Mouse (Mus musculus): ENCODE measurements around the gene Pxylp1. TPM values are rescaled to one million over a fixed set of nuclear protein-coding genes. Genes with fewer than 3 reads are reported as not detected.

Pxylp1 gene
- polyA plus RNA-seq, 1 experiment, result not detected

DNA sequence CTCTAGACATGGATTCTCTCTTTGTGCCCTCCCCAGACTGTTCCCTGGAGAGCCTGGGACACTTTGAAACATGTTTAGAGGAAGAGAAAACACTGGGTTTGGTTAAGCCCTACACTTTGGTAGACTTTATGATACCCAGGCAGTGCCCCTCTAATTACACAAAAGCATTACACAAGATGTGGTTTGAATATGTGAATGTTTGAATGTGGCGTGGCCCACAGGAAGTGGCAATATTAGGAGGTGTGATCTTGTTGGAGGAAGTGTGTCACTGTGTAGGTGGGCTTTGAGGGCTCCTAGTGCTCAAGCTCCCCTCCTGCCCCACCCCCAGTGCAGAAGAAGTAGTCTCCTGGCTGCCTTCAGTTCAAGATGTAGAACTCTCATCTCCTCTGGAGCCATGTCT lies 4.2 kb upstream of the Pxylp1 start:
- 94% methylated on average over 1 of the region's 1 CpGs for WGBS
- no peak overlapping the region for H3K27ac ChIP-seq (ENCODE audit: insufficient read depth, low read depth, low read length)
- H3K4me3 ChIP-seq (ENCODE audit: insufficient read depth, low read depth, low read length), result no peak overlapping the region
- TF ChIP-seq CTCF (IDR thresholded peaks at IDR 0.05; ENCODE audit: insufficient read depth, low read depth, low read length) (no peak), POLR2A (IDR thresholded peaks at IDR 0.05; ENCODE audit: insufficient read depth, low read depth, low read length) (no peak)
- H3K4me1 ChIP-seq (ENCODE audit: control insufficient read depth, insufficient read depth, low read length), result peaks cover 5% of the 10 kb centered on the region

DNA sequence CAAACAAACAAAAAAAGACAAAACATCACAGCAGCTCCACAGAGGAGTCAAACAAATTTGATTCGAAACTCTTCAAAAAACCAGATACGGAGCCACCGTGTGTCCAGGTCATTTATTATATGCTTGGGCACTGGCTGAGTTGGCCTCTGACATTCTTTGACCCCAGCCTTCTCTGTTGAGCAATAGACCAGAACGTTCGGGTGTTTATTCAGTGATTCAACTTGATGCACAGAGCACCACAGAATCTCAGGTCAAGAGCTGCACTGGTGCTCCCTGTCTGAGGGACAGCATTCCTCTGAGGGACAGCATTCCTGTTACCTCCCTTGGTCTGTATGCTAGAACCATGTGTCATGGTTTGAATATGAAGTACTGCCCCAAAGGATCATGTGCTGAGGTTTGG lies 1.1 kb upstream of the Pxylp1 start:
- no peak for TF ChIP-seq POLR2A (IDR thresholded peaks at IDR 0.05; ENCODE audit: insufficient read depth, low read depth, low read length)
- TF ChIP-seq CTCF (IDR thresholded peaks at IDR 0.05; ENCODE audit: insufficient read depth, low read depth, low read length), result no peak
- Histone ChIP-seq H3K4me3 (ENCODE audit: insufficient read depth, low read depth, low read length) (no peak overlapping the region), H3K27ac (ENCODE audit: insufficient read depth, low read depth, low read length) (no peak overlapping the region), H3K4me1 (ENCODE audit: control insufficient read depth, insufficient read depth, low read length) (peaks cover 10% of the 10 kb centered on the region)
- WGBS, result 92% methylated on average over 5 of the region's 5 CpGs

DNA sequence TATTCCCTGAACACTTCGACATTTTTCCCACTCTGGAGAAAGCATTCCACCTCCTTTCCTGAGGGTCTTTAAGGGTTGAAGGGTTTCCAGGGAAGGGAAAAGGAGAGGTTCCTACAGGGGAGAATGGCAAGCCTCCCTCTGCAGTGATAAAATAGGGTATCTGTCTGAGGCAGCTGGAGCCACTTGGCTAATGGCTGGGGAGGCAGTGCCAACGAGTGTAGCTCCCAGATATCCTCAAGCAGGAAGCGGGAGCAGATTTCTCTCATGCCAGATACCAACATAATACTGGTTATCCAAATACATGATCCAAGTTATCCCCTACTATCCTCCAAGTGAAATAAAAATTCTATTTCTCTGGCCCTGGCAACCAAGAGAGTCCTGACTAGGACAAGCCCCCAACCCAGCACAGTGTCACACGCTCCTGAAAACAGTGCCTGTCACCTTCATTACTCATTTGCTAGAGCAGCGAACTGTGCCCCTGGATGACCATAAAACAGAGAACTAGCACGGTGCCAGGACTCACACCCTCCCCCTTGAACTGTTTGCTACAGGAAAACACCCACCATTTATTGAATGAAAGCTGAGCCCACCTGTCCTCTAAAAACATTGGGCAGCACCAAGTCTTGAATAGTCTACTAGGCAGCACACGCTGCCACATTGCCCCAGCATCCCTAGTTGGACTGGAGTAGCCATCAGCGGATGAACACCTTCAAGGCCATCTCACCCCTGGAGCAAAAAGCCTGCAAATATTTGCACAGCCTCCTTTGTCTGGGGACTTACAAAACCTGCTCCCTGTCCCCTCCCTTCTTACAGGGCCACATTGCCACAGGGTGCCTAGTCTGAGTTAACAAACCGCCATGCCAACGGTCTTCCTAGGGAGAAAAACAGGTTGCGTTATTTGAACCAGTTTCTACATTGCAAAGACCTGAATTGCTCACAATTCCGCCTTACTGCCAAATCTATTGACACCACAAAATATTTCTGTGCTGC lies 833 bp downstream of the Pxylp1 start:
- H3K4me3 ChIP-seq (ENCODE audit: insufficient read depth, low read depth, low read length), result no peak overlapping the region
- TF ChIP-seq CTCF (IDR thresholded peaks at IDR 0.05; ENCODE audit: insufficient read depth, low read depth, low read length) (no peak), POLR2A (IDR thresholded peaks at IDR 0.05; ENCODE audit: insufficient read depth, low read depth, low read length) (no peak)
- H3K4me1 ChIP-seq (ENCODE audit: control insufficient read depth, insufficient read depth, low read length), result peaks cover 18% of the 10 kb centered on the region
- H3K27ac ChIP-seq (ENCODE audit: insufficient read depth, low read depth, low read length), result no peak overlapping the region
- 69% methylated on average over 12 of the region's 12 CpGs for WGBS

DNA sequence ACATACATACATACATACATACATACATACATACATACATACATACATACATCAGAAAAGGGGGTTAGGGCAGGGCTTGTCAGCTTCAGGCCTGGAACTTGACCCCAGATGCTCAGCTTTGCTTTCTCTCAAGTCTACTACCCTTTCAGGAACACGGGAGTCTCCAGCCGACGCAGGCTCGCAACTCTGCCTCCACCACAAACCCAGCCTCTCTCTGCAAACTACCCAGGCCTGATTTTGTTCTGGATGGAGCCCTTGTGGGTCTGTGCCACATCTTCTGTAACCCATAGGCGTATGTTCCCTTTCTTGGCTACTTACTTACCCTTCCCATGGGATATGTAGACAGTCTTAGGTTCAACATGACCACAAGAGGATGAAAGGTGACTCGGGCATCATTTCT lies 1.7 kb downstream of the Pxylp1 start:
- Histone ChIP-seq H3K4me1 (ENCODE audit: control insufficient read depth, insufficient read depth, low read length) (peaks cover 22% of the 10 kb centered on the region), H3K27ac (ENCODE audit: insufficient read depth, low read depth, low read length) (no peak overlapping the region), H3K4me3 (ENCODE audit: insufficient read depth, low read depth, low read length) (no peak overlapping the region)
- WGBS, result 91% methylated on average over 6 of the region's 6 CpGs
- TF ChIP-seq POLR2A (IDR thresholded peaks at IDR 0.05; ENCODE audit: insufficient read depth, low read depth, low read length), result no peak
- no peak for TF ChIP-seq CTCF (IDR thresholded peaks at IDR 0.05; ENCODE audit: insufficient read depth, low read depth, low read length)

DNA sequence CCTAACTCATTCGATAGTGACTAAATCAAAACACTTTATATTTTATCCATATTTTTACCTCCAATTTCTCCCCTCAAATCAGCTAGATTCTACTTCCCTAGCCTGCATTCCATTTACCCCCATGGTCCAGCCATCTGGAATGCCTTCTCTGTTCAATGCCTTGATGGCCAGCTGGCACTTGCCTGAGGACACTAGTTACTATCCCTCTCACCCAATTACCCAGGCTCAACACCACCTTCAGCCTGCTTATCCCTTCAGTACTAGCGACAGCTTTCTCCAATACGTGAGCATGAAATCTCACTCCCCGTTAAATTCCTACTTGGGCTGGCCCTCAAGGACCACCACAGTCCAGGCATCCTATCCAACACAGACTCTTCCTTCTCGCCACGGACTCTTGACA lies 2.2 kb downstream of the Pxylp1 start:
- no peak overlapping the region for H3K4me3 ChIP-seq (ENCODE audit: insufficient read depth, low read depth, low read length)
- no peak overlapping the region for H3K27ac ChIP-seq (ENCODE audit: insufficient read depth, low read depth, low read length)
- H3K4me1 ChIP-seq (ENCODE audit: control insufficient read depth, insufficient read depth, low read length), result peaks cover 26% of the 10 kb centered on the region

DNA sequence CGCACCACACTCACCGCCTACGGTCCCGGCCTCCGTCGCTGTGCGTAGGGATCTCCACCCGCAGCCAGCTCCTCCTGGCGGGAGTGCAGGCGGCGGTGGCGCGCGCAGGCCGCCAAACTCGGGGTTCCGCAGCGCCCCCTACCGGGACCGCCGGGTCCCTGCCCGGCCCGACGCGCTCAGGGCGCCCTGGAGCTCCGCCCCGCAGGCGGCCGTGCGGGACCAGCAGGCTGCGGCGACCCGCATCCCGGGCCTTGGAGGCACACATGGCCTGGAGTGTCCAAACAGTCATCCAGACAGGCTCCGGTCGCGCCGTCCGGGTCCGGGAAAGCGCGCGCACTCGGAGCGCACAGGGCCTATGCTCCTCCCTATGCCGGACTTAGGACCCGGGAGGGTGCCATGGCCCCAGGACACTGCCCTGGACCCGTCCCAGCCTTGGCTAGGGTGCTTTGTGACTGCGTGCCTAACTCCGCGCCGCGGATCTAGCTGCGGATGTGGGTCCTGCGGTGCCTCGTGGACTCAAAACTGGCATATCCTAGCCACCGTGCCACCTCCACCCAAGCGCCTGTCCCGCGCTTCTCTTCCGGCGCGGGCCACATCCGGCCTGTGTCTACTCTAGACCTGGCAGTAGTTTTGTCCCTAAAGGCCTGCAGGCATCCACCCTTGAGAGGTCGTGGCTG lies 3.0 kb downstream of the Pxylp1 start:
- peak; percentile 84 for TF ChIP-seq CTCF (IDR thresholded peaks at IDR 0.05; ENCODE audit: insufficient read depth, low read depth, low read length)
- TF ChIP-seq POLR2A (IDR thresholded peaks at IDR 0.05; ENCODE audit: insufficient read depth, low read depth, low read length), result peak; percentile 87
- under 1% methylated on average over 66 of the region's 66 CpGs for WGBS
- Histone ChIP-seq H3K4me3 (ENCODE audit: insufficient read depth, low read depth, low read length) (peak overlapping the region; percentile 69), H3K4me1 (ENCODE audit: control insufficient read depth, insufficient read depth, low read length) (peaks cover 28% of the 10 kb centered on the region), H3K27ac (ENCODE audit: insufficient read depth, low read depth, low read length) (peak overlapping the region; percentile 81)

More for the DNA sequence above, 2.2 kb downstream of the Pxylp1 start:
- WGBS, result 88% methylated on average over 6 of the region's 6 CpGs
- TF ChIP-seq POLR2A (IDR thresholded peaks at IDR 0.05; ENCODE audit: insufficient read depth, low read depth, low read length), result no peak
- no peak for TF ChIP-seq CTCF (IDR thresholded peaks at IDR 0.05; ENCODE audit: insufficient read depth, low read depth, low read length)

DNA sequence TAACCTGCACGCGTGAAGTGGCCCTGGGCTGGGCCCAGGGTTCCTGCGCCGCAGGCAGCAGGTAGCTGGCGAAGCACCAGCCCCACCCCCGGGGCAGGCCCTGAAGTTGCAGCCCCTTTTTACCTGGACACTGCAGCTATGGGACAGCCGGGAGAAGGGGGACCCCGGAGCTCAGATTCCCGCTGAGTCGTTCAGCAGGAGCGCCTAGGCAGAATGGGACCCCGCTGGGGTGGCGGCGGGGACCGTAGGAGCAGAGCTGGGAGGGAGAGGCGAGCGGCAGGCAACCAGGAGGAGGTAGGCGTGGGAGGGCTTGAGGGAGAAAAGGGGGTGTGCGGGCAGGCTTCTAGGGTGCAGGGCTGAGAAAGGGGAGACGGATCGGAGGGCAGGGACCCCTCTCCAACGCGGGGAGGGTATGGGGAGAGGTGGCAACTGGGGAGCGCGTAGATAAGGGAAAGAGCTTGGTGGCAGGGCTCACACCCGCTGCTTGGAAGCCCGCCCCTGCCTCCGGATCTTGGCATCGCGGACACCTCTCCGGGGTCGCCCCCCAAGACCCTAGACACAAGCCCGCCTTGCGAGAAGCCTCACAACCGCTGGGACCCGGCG lies 3.6 kb downstream of the Pxylp1 start:
- Histone ChIP-seq H3K27ac (ENCODE audit: insufficient read depth, low read depth, low read length) (peak overlapping the region; percentile 53), H3K4me1 (ENCODE audit: control insufficient read depth, insufficient read depth, low read length) (peaks cover 31% of the 10 kb centered on the region), H3K4me3 (ENCODE audit: insufficient read depth, low read depth, low read length) (peak overlapping the region; percentile 69)
- under 1% methylated on average over 37 of the region's 37 CpGs for WGBS
- TF ChIP-seq CTCF (IDR thresholded peaks at IDR 0.05; ENCODE audit: insufficient read depth, low read depth, low read length) (no peak), POLR2A (IDR thresholded peaks at IDR 0.05; ENCODE audit: insufficient read depth, low read depth, low read length) (no peak)

DNA sequence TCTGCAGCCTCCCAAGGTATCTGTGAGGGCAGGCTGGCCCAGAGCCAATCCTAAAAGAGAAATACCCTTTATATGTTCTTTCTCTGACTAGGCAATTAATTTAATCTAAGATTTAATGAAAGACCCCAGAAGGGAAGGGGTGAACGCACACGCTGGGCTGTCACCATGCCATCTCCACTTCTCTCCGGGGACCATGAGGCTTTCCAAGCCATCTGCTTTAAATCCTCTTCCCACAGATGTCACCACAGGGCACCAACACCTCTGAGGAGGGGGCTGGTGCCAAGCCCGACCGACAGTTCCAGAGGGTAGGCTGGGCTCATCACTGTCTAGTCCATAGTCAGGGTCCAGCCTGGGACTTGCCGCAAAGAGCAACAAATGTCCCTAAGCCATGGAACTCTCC lies 4.5 kb downstream of the Pxylp1 start:
- no peak for TF ChIP-seq CTCF (IDR thresholded peaks at IDR 0.05; ENCODE audit: insufficient read depth, low read depth, low read length)
- H3K27ac ChIP-seq (ENCODE audit: insufficient read depth, low read depth, low read length), result no peak overlapping the region; the same call in 1 of the 2 replicates

DNA sequence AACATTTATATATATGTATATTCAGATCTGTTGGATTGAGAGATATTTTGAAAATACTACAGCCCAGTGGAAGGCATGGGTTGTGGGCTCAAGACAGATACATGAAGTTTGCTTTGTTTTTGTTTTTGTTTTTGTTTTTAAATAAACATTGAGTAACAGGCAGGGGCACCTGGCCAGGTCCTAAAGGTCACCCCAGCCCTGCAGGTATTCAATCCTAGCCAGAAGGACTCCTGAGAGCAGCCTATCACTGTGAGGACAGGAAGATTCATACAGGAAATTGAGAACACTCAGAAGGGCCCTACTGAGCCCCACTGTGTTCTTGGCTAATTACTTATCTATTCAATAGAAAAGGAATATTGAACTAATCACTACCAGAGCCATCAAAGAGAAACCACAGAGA lies 5.0 kb downstream of the Pxylp1 start:
- TF ChIP-seq CTCF (IDR thresholded peaks at IDR 0.05; ENCODE audit: insufficient read depth, low read depth, low read length), result no peak
- H3K4me1 ChIP-seq (ENCODE audit: control insufficient read depth, insufficient read depth, low read length), result peaks cover 41% of the 10 kb centered on the region
- peak overlapping the region; percentile 69 for H3K4me3 ChIP-seq (ENCODE audit: insufficient read depth, low read depth, low read length)
- H3K27ac ChIP-seq (ENCODE audit: insufficient read depth, low read depth, low read length), result no peak overlapping the region

More for the DNA sequence above, 4.5 kb downstream of the Pxylp1 start:
- H3K4me1 ChIP-seq (ENCODE audit: control insufficient read depth, insufficient read depth, low read length), result peaks cover 36% of the 10 kb centered on the region
- 18% methylated on average over 6 of the region's 6 CpGs for WGBS
- peak overlapping the region; percentile 69 for H3K4me3 ChIP-seq (ENCODE audit: insufficient read depth, low read depth, low read length)

All from olfactory bulb, adult 2 months (tissue).